Mouse (Mus musculus) stomach, postnatal 0 days (tissue): Measurements from ENCODE around the gene Olfr57.

Experiments
- CTCF ChIP-seq: IDR thresholded peaks from 2 replicates; pipeline ENCODE4 v1.5.1; 2016; ENCODE audit warnings: antibody characterized with exemption, low read depth, mild to moderate bottlenecking, moderate library complexity
- EP300 ChIP-seq: optimal IDR thresholded peaks from 2 replicates; pipeline ENCODE3; 2016; ENCODE audit warnings: antibody characterized with exemption

- TF ChIP-seq CTCF (no peak), EP300 (no peak)
Observed at GRCm38 (mm10) chr10:78980750-78981149, 47.8 kb upstream of the Olfr57 start, which contains the start of gene Olfr1352.
